Mouse (Mus musculus) G1E-ER4 (cell line): ENCODE data around the gene Mdm2. TPM values are rescaled to one million over a fixed set of nuclear protein-coding genes. Genes with fewer than 3 reads are reported as not detected.

ENCODE experiments used
- GATA1 ChIP-seq: IDR thresholded peaks from one replicate; pipeline ENCODE4 v1.8.0; 2012; ENCODE audit warnings: low read length, inconsistent platforms
- polyA plus RNA-seq: library from polyadenylated mRNA; stranded (reverse); fragments of >175 nt; gene quantifications from 2 replicates; pipeline ENCODE4 v1.2.3, GENCODE M21; 2012

Mdm2 gene
- polyA plus RNA-seq, 1 experiment: 28.2 TPM

GRCm38 (mm10) chr10:117724804-117725361 is 14.3 kb upstream of the Mdm2 start:
- no peak for TF ChIP-seq GATA1

GRCm38 (mm10) chr10:117724136-117724718 is 13.7 kb upstream of the Mdm2 start:
- TF ChIP-seq GATA1: no peak

GRCm38 (mm10) chr10:117718161-117719119 is 7.9 kb upstream of the Mdm2 start:
- no peak for TF ChIP-seq GATA1

- TF ChIP-seq GATA1: no peak
Observed at GRCm38 (mm10) chr10:117717583-117717982, 7.0 kb upstream of the Mdm2 start.

- no peak for TF ChIP-seq GATA1
Observed at GRCm38 (mm10) chr10:117716686-117717085, 6.1 kb upstream of the Mdm2 start.

- TF ChIP-seq GATA1: no peak
Observed at GRCm38 (mm10) chr10:117714928-117715500, 4.5 kb upstream of the Mdm2 start.

- TF ChIP-seq GATA1: no peak
Observed at GRCm38 (mm10) chr10:117714048-117714545, 3.5 kb upstream of the Mdm2 start.

- no peak for TF ChIP-seq GATA1
Observed at GRCm38 (mm10) chr10:117713466-117713865, 2.9 kb upstream of the Mdm2 start.

GRCm38 (mm10) chr10:117712871-117713270 is 2.3 kb upstream of the Mdm2 start:
- no peak for TF ChIP-seq GATA1

- TF ChIP-seq GATA1: no peak
Observed at GRCm38 (mm10) chr10:117712191-117712754, 1.7 kb upstream of the Mdm2 start.

- no peak for TF ChIP-seq GATA1
Observed at GRCm38 (mm10) chr10:117711408-117711807, 850 bp upstream of the Mdm2 start.

GRCm38 (mm10) chr10:117709930-117710603 is 491 bp downstream of the Mdm2 start:
- no peak for TF ChIP-seq GATA1

GRCm38 (mm10) chr10:117709326-117709830 is 1.2 kb downstream of the Mdm2 start:
- no peak for TF ChIP-seq GATA1

GRCm38 (mm10) chr10:117708856-117709255 is 1.7 kb downstream of the Mdm2 start:
- no peak for TF ChIP-seq GATA1

GRCm38 (mm10) chr10:117708376-117708775 is 2.2 kb downstream of the Mdm2 start:
- TF ChIP-seq GATA1: no peak
